ENCODE assay signal across 9 mouse cellular contexts in the genomic region with DNA sequence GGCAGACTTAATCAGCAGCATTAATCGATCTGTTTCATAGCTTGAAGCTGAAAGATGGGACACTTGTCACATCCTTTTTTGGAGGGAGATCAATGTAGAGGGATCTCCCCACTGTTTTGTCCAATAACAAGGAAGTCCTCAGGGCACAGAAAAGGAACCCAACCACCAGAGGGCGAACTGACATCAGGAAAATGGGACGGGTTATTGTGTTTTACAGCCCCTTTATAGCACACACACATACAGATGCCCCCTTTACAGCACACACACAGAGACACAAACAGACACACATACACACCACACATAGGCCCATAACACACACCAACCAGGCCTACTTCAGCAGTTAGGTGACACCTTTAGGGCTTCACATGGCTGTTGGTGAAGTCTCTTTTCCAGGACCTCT. TPM values are rescaled to one million over a fixed set of nuclear protein-coding genes. Genes with fewer than 3 reads are reported as not detected.
A peak's percentile ranks its signal among the peaks of the same experiment; 100 is the strongest.
DNase-seq lines count a peak whose midpoint lies in the region; ATAC-seq lines count a peak whose summit lies in the region.
"Had no signal": no experiment of that assay in that cellular context is flagged by ENCODE, and none has a peak within 500 bp of the region (broad histone marks: within the 10 kb centered on the region; RNA-seq: fewer than 3 reads in every experiment).

No protein-coding gene starts in this region.

- H3K4me1 ChIP-seq in midbrain, embryonic 10.5 days = no peaks in the 10 kb centered on the region
- no peaks in the 10 kb centered on the region for H3K4me1 ChIP-seq in midbrain, embryonic 15.5 days
- H3K4me1 ChIP-seq in neural tube, embryonic 11.5 days (ENCODE audit: control insufficient read depth, insufficient read depth, low read length) = no peaks in the 10 kb centered on the region
- H3K4me1 ChIP-seq: limb, embryonic 13.5 days had no signal

- H3K27ac ChIP-seq in midbrain, embryonic 10.5 days (replicated peaks) = no peak overlapping the region
- H3K27ac ChIP-seq in midbrain, embryonic 15.5 days = no peak overlapping the region
- H3K27ac ChIP-seq in neural tube, embryonic 11.5 days (ENCODE audit: low read depth, low read length) = no peak overlapping the region
- H3K27ac ChIP-seq: limb, embryonic 13.5 days had no signal

- no peaks in the 10 kb centered on the region for H3K9me3 ChIP-seq in midbrain, embryonic 10.5 days (replicated peaks)
- H3K9me3 ChIP-seq in midbrain, embryonic 15.5 days = no peaks in the 10 kb centered on the region
- H3K9me3 ChIP-seq in neural tube, embryonic 11.5 days (ENCODE audit: control insufficient read depth, low read length) = no peaks in the 10 kb centered on the region
- H3K9me3 ChIP-seq: limb, embryonic 13.5 days had no signal

- H3K9ac ChIP-seq in midbrain, embryonic 15.5 days = no peak overlapping the region
- no peak overlapping the region for H3K9ac ChIP-seq in neural tube, embryonic 11.5 days (ENCODE audit: low read length)
- H3K9ac ChIP-seq: limb, embryonic 13.5 days had no signal

- no peaks in the 10 kb centered on the region for H3K36me3 ChIP-seq in midbrain, embryonic 10.5 days
- H3K36me3 ChIP-seq in midbrain, embryonic 15.5 days (replicated peaks) = no peaks in the 10 kb centered on the region
- H3K36me3 ChIP-seq in neural tube, embryonic 11.5 days (ENCODE audit: control insufficient read depth, insufficient read depth, low read length) = no peaks in the 10 kb centered on the region
- H3K36me3 ChIP-seq: limb, embryonic 13.5 days had no signal

- 37% methylated on average over 3 of the region's 3 CpGs for WGBS in midbrain, embryonic 10.5 days
- 41% methylated on average over 3 of the region's 3 CpGs for WGBS in midbrain, embryonic 15.5 days
- 33% methylated on average over 3 of the region's 3 CpGs for WGBS in neural tube, embryonic 11.5 days

- H3K27me3 ChIP-seq in midbrain, embryonic 10.5 days (ENCODE audit: low read depth, poor library complexity, severe bottlenecking) = no peaks in the 10 kb centered on the region
- H3K27me3 ChIP-seq in midbrain, embryonic 15.5 days (replicated peaks) = no peaks in the 10 kb centered on the region
- no peaks in the 10 kb centered on the region for H3K27me3 ChIP-seq in neural tube, embryonic 11.5 days (ENCODE audit: control insufficient read depth, insufficient read depth, low read length)
- H3K27me3 ChIP-seq: limb, embryonic 13.5 days had no signal

- no peak for ATAC-seq in midbrain, embryonic 15.5 days (replicated peaks)
- no peak for ATAC-seq in neural tube, embryonic 11.5 days (ENCODE audit: insufficient read depth, low FRiP score, low TSS enrichment)

- H3K4me3 ChIP-seq in midbrain, embryonic 10.5 days = no peak overlapping the region
- no peak overlapping the region for H3K4me3 ChIP-seq in midbrain, embryonic 15.5 days
- H3K4me3 ChIP-seq in neural tube, embryonic 11.5 days (ENCODE audit: low read depth, low read length) = no peak overlapping the region
- H3K4me3 ChIP-seq: limb, embryonic 13.5 days had no signal

- peak; percentile 51 to 66 for DNase-seq in cerebellum, postnatal 14 days
- no peak for DNase-seq in cerebellum, adult 11 months
- DNase-seq in midbrain, embryonic 10.5 days (ENCODE audit: low spot score) = peak; percentile 31
- DNase-seq in embryo, embryonic 11 days = peak; percentile 23
- DNase-seq in layer of hippocampus, adult 9-11 months = peak; percentile 34
- peak; percentile 48 for DNase-seq in neural tube, embryonic 11.5 days (ENCODE audit: low spot score)
- DNase-seq in thymus, postnatal 36 days = no peak

- no peak overlapping the region for H3K4me2 ChIP-seq in midbrain, embryonic 15.5 days
- no peak overlapping the region for H3K4me2 ChIP-seq in neural tube, embryonic 11.5 days (ENCODE audit: low read depth)
- H3K4me2 ChIP-seq: limb, embryonic 13.5 days had no signal

RNA-seq across cellular contexts. Expression of gene Cnga2, which starts 21.2 kb away (rescaled TPM):
- 0.15 TPM in 1 of 2 replicates, not detected in the other for polyA plus RNA-seq in midbrain, embryonic 10.5 days (2016; fragmentation: Nextera tagmentation; extraction: Ambion mirVana)
- polyA plus RNA-seq in midbrain, embryonic 15.5 days (2015; fragmentation: Nextera tagmentation; extraction: Ambion mirVana) = 0.18 and 0.21 TPM in 2 replicates
- 0.09 TPM in 1 of 2 replicates, not detected in the other for polyA plus RNA-seq in neural tube, embryonic 11.5 days (2014; fragmentation: Nextera tagmentation; extraction: Ambion mirVana)

RNA-seq across cellular contexts. Expression of gene Fate1, which starts 40.0 kb away (rescaled TPM):
- not detected in 2 replicates for polyA plus RNA-seq in midbrain, embryonic 10.5 days (2016; fragmentation: Nextera tagmentation; extraction: Ambion mirVana)
- 0.21 TPM in 1 of 2 replicates, not detected in the other for polyA plus RNA-seq in midbrain, embryonic 15.5 days (2015; fragmentation: Nextera tagmentation; extraction: Ambion mirVana)
- polyA plus RNA-seq in neural tube, embryonic 11.5 days (2014; fragmentation: Nextera tagmentation; extraction: Ambion mirVana) = not detected in 2 replicates
- polyA plus RNA-seq: limb, embryonic 13.5 days had no signal

RNA-seq across cellular contexts. Expression of gene Prrg3, which starts 50.4 kb away (rescaled TPM):
- polyA plus RNA-seq in midbrain, embryonic 10.5 days (2016; fragmentation: Nextera tagmentation; extraction: Ambion mirVana) = 6.9 and 7.8 TPM in 2 replicates
- polyA plus RNA-seq in midbrain, embryonic 15.5 days (2015; fragmentation: Nextera tagmentation; extraction: Ambion mirVana) = 16.3 and 17.3 TPM in 2 replicates
- 7.8 and 8.6 TPM in 2 replicates for polyA plus RNA-seq in neural tube, embryonic 11.5 days (2014; fragmentation: Nextera tagmentation; extraction: Ambion mirVana)

Comparison
In these comparisons a context has a peak if more than half of its experiments do, and no peak if none do; other contexts are left out.
1. DNase-seq: peak in cerebellum, postnatal 14 days (2 of 2), midbrain, embryonic 10.5 days (single experiment), embryo, embryonic 11 days (single experiment), layer of hippocampus, adult 9-11 months (single experiment) and neural tube, embryonic 11.5 days (single experiment); none in cerebellum, adult 11 months (single experiment) and thymus, postnatal 36 days (0 of 2).